Mouse (Mus musculus) CH12.LX (cell line): Measurements from ENCODE around the gene Zkscan1.
"Not testable (repeated sequence)": the region's sequence is repeated elsewhere in the genome, so short reads cannot be mapped to it uniquely, and the experiment has no call there.

ENCODE experiments used
- CTCF ChIP-seq, 2 experiments: IDR thresholded peaks in 1 of 2; conservative IDR thresholded peaks in 1 of 2; 2 replicates each; pipeline ENCODE4 v1.5.1; 2011 to 2012; ENCODE audit warnings: low read depth in 2 of 2, low read length in 2 of 2, improper control_type of control experiment in 1 of 2, inconsistent platforms in 1 of 2, mild to moderate bottlenecking in 1 of 2, moderate library complexity in 1 of 2
- E2F4 ChIP-seq: IDR thresholded peaks from 2 replicates; pipeline ENCODE4 v1.6.1; 2011; ENCODE audit warnings: low read depth, low read length, improper control_type of control experiment; ENCODE audit not compliant: insufficient replicate concordance
- ELF1 ChIP-seq: IDR thresholded peaks from 2 replicates; pipeline ENCODE4 v1.6.1; 2014; ENCODE audit warnings: low read depth, mild to moderate bottlenecking, inconsistent platforms, low read length, improper control_type of control experiment
- EP300 ChIP-seq: IDR thresholded peaks from 2 replicates; pipeline ENCODE4 v1.6.1; 2011; ENCODE audit warnings: low read length, improper control_type of control experiment
- MAX ChIP-seq: IDR thresholded peaks from 2 replicates; pipeline ENCODE4 v1.6.1; 2011; ENCODE audit warnings: low read length, improper control_type of control experiment
- NRF1 ChIP-seq: IDR thresholded peaks from 2 replicates; pipeline ENCODE4 v1.6.1; 2014; ENCODE audit warnings: low read depth, mild to moderate bottlenecking, inconsistent platforms, low read length, improper control_type of control experiment, moderate library complexity
- POLR2A ChIP-seq: IDR thresholded peaks from 2 replicates; pipeline ENCODE4 v1.6.1; 2011; ENCODE audit warnings: low read depth, mild to moderate bottlenecking, improper control_type of control experiment, low read length
- POLR2AphosphoS2 ChIP-seq: IDR thresholded peaks from 2 replicates; pipeline ENCODE4 v1.6.1; 2011; ENCODE audit warnings: low read depth, low read length, improper control_type of control experiment
- RAD21 ChIP-seq: IDR thresholded peaks from 2 replicates; pipeline ENCODE4 v1.6.1; 2011; ENCODE audit warnings: low read depth, mild to moderate bottlenecking, low read length, improper control_type of control experiment, moderate library complexity
- UBTF ChIP-seq: IDR thresholded peaks from 2 replicates; pipeline ENCODE4 v1.6.1; 2012; ENCODE audit warnings: low read depth, mild to moderate bottlenecking, inconsistent platforms, low read length, improper control_type of control experiment, moderate library complexity

DNA sequence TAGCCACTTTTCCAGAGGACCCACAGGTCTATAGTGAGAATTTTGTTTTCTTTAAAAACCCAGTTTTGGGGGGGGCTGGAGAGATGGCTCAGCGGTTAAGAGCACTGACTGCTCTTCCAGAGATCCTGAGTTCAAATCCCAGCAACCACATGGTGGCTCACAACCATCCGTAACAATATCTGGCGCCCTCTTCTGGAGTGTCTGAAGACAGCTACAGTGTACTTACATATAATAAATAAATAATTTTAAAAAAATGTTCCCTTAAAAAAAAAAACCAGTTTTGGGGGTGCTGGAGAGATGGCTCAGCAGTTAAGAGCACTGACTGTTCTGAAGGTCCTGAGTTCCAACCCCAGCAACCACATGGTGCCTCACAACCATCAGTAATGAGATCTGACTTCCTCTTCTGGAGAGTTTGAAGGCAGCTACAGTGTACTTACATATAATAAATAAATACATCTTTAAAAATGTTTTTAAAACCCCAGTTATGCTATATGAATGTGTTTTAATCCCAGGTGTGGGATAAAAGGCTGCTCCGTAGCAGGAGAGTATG is 25.0 kb downstream of the Zkscan1 start:
- TF ChIP-seq E2F4; ELF1; UBTF; EP300; CTCF (conservative IDR thresholded peaks at IDR 0.05 in 1 of 2, IDR thresholded peaks at IDR 0.05 in 1 of 2; ENCODE audit: low read depth in 2 of 2, low read length in 2 of 2); RAD21; POLR2AphosphoS2; MAX; NRF1; POLR2A: not testable (repeated sequence)
